Mouse (Mus musculus) heart, adult 2 months (tissue): ENCODE measurements around the gene Tasp1.
A peak's percentile ranks its signal among the peaks of the same experiment; 100 is the strongest.

Experiments used
- CTCF ChIP-seq: fragments of 200-600 bp; IDR thresholded peaks from 2 replicates; pipeline ENCODE4 v1.8.1; 2022; ENCODE audit warnings: antibody characterized with exemption, mild to moderate bottlenecking, moderate library complexity
- EP300 ChIP-seq: fragments of 200-500 bp; IDR thresholded peaks from 2 replicates; pipeline ENCODE4 v1.6.1; 2011; ENCODE audit warnings: low read depth, low read length, control low read depth; ENCODE audit not compliant: insufficient read depth
- POLR2A ChIP-seq: fragments of 200-500 bp; IDR thresholded peaks from 2 replicates; pipeline ENCODE4 v1.6.1; 2011; ENCODE audit warnings: mild to moderate bottlenecking, low read depth, low read length, control low read depth; ENCODE audit not compliant: insufficient read depth

- TF ChIP-seq CTCF, result peak; percentile 67
- no peak for TF ChIP-seq EP300
- TF ChIP-seq POLR2A, result no peak
Measured at GRCm38 (mm10) chr2:139966288-139966687, 100.3 kb downstream of the Tasp1 start.
